Mouse (Mus musculus) heart, adult 2 months (tissue): ENCODE data around the gene Slc6a15.

Source experiments
- CTCF ChIP-seq: fragments of 200-600 bp; IDR thresholded peaks from 2 replicates; pipeline ENCODE4 v1.8.1; 2022; ENCODE audit warnings: antibody characterized with exemption, mild to moderate bottlenecking, moderate library complexity
- EP300 ChIP-seq: fragments of 200-500 bp; IDR thresholded peaks from 2 replicates; pipeline ENCODE4 v1.6.1; 2011; ENCODE audit warnings: low read depth, low read length, control low read depth; ENCODE audit not compliant: insufficient read depth

DNA sequence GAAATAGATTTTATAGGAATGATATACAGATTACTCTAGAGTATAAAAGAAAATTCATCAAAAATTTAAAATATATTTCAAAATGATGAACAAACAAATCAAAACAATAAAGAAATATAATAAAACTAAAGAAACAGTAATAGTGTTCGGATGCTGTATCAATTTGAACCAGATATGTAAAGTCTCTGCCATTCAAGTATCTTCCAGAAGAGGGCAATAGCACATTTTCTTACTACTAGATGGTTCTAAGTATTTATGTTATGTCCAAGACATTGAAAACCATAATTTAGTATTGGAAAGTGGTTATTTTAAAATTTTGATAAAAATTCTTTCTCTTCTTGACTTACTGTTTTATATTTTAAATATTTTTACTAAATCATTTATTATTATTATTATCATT lies 60.1 kb downstream of the Slc6a15 start:
- TF ChIP-seq CTCF (no peak), EP300 (no peak)
